16 mouse cellular contexts compared by ENCODE assay signal in the genomic region with DNA sequence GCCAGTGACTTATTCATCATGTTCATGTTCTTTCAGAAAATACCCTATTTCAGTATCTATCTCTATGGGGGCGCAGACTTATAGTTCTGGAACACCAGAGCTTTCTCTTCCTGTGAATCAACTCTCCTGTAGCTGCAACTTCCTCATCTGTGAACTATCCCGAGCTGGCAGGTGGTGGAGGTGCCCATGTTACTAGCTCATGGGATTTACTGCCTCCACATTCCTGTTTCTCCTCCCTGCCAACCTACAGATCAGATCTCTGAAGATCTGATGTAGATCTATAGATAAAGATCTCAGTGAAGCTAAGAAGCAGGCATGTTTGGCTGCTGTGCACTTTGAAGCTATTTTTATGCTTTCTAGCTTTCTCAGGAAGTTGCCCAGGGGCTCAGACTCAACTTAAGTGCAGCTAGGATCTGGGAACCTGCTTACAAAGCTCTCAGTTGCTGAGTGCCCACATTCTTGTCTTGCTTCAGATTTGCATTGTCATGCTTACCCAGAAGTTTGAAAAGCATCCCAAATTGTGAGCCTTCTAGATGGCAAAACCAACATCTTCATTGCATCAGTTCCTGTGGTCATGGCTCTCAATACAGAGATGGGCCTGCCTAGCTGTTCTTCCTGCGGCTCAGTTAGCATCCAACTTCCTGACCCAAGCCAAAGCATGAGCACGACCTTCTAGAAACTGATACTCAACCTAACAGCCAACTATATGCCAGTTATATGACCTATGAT.
DNase-seq lines count a peak whose midpoint lies in the region; ATAC-seq and TF ChIP-seq lines count a peak whose summit lies in the region.
"Had no signal": no experiment of that assay in that cellular context is flagged by ENCODE, and none has a peak within 500 bp of the region (broad histone marks: within the 10 kb centered on the region; RNA-seq: fewer than 3 reads in every experiment).

No protein-coding gene starts in this region.

- H3K4me3 ChIP-seq in left cerebral cortex, adult 2 months = no peak overlapping the region
- H3K4me3 ChIP-seq in limb, embryonic 10.5 days = no peak overlapping the region
- H3K4me3 ChIP-seq: forebrain, embryonic 13.5 days; hindbrain, embryonic 15.5 days; midbrain, embryonic 10.5 days had no signal

- H3K36me3 ChIP-seq in limb, embryonic 10.5 days = no peaks in the 10 kb centered on the region
- H3K36me3 ChIP-seq: hindbrain, embryonic 15.5 days; midbrain, embryonic 10.5 days had no signal

- H3K9me3 ChIP-seq in limb, embryonic 10.5 days (replicated peaks) = no peaks in the 10 kb centered on the region
- H3K9me3 ChIP-seq: forebrain, embryonic 13.5 days; hindbrain, embryonic 15.5 days; midbrain, embryonic 10.5 days had no signal

- DNase-seq in left cerebral cortex, adult 2 months (ENCODE audit: extremely low spot score in 1 of 2, low spot score in 2 of 2) = no peak
- no peak for DNase-seq in left cerebral cortex, postnatal 10 days (ENCODE audit: extremely low spot score in 1 of 2, low spot score in 2 of 2)
- DNase-seq in thymus, postnatal 25 days = peak; percentile 12
- no peak for DNase-seq in thymus, postnatal 10 days (ENCODE audit: low spot score in 2 of 2)
- DNase-seq in spleen, postnatal 14 days (ENCODE audit: low spot score in 2 of 2) = no peak
- DNase-seq in limb, embryonic 10.5 days (ENCODE audit: low spot score) = no peak
- DNase-seq: cerebellum, adult 18-20 months; gastrocnemius, postnatal 10 days; retina, postnatal 1 day had no signal

- 0 out of 2 replicates have a peak, but pooled peaks cover 4% of the 10 kb centered on the region for H3K27me3 ChIP-seq in limb, embryonic 10.5 days (ENCODE audit: low read depth, poor library complexity, severe bottlenecking)
- H3K27me3 ChIP-seq: forebrain, embryonic 13.5 days; hindbrain, embryonic 15.5 days had no signal

- 80% methylated on average over 4 of the region's 4 CpGs for WGBS in limb, embryonic 10.5 days

- peak; percentile 94 for ATAC-seq in granulocyte monocyte progenitor cell, adult 5-6 weeks (replicated peaks; ENCODE audit: poor library complexity, severe bottlenecking)
- ATAC-seq: forebrain, embryonic 13.5 days; intestine, postnatal 0 days; lung, postnatal 0 days had no signal

- H3K27ac ChIP-seq in left cerebral cortex, adult 2 months = peak overlapping the region; percentile 32; the same call in 1 of the 2 replicates
- no peak overlapping the region for H3K27ac ChIP-seq in limb, embryonic 10.5 days
- H3K27ac ChIP-seq: forebrain, embryonic 13.5 days; hindbrain, embryonic 15.5 days; kidney, postnatal 0 days; midbrain, embryonic 10.5 days had no signal

- intact Hi-C loops in left cerebral cortex, adult 2 months (cut with DNase I) = loop anchor here (5.0 kb wide), 1 partner anchor 155 kb away; the partner anchor contains the start of gene Nrp1
- intact Hi-C loops in left cerebral cortex, postnatal 10 days (cut with DNase I) = no loop called here

- 0 out of 2 replicates have a peak, but pooled peaks cover 8% of the 10 kb centered on the region for H3K4me1 ChIP-seq in limb, embryonic 10.5 days
- H3K4me1 ChIP-seq: forebrain, embryonic 13.5 days; hindbrain, embryonic 15.5 days; midbrain, embryonic 10.5 days had no signal

- no peak for TF ChIP-seq CTCF in left cerebral cortex, adult 2 months (IDR thresholded peaks at IDR 0.05)
